Mouse (Mus musculus) ES-E14 (cell line): Measurements from ENCODE around the gene Gm17631. TPM values are rescaled to one million over a fixed set of nuclear protein-coding genes. Genes with fewer than 3 reads are reported as not detected.
"Not testable (repeated sequence)": the region's sequence is repeated elsewhere in the genome, so short reads cannot be mapped to it uniquely, and the experiment has no call there.

Source experiments
- DNase-seq: peaks from one replicate; pipeline ENCODE4 v3.0.0-alpha.2; 2013; ENCODE audit warnings: low read depth, low spot score
- H3K27ac ChIP-seq: 2 replicates; pipeline ENCODE4 v1.5.1; 2012; ENCODE audit warnings: low read depth, mild to moderate bottlenecking, low read length, moderate library complexity, mixed read lengths; ENCODE audit not compliant: poor library complexity, insufficient read depth, severe bottlenecking
- H3K36me3 ChIP-seq: 2 replicates; pipeline ENCODE4 v1.6.1; 2012; ENCODE audit warnings: mild to moderate bottlenecking, low read length, moderate library complexity, mixed read lengths; ENCODE audit not compliant: control insufficient read depth, poor library complexity, insufficient read depth, severe bottlenecking
- H3K4me1 ChIP-seq, 2 experiments: fragments of 150-350 bp in 1 of 2; sonication (generic) in 1 of 2; 2 replicates each; pipeline ENCODE4 v1.6.1; 2012; ENCODE audit warnings: low read length in 2 of 2, mild to moderate bottlenecking in 1 of 2, mixed read lengths in 1 of 2; ENCODE audit not compliant: control insufficient read depth in 2 of 2, insufficient read depth in 2 of 2, poor library complexity in 1 of 2
- H3K4me3 ChIP-seq, 2 experiments: fragments of 150-350 bp in 1 of 2; sonication (generic) in 1 of 2; 2 replicates each; pipeline ENCODE4 v1.5.1; 2012; ENCODE audit warnings: low read length in 2 of 2, low read depth in 1 of 2, mild to moderate bottlenecking in 1 of 2, mixed read lengths in 1 of 2; ENCODE audit not compliant: insufficient read depth in 1 of 2, poor library complexity in 1 of 2, severe bottlenecking in 1 of 2
- H3K9ac ChIP-seq: 2 replicates; pipeline ENCODE4 v1.6.1; 2012; ENCODE audit warnings: low read depth, mild to moderate bottlenecking, low read length, mixed read lengths; ENCODE audit not compliant: poor library complexity, insufficient read depth, severe bottlenecking
- H3K9me3 ChIP-seq: fragments of 150-350 bp; sonication (generic); 2 replicates; pipeline ENCODE4 v1.6.1; 2012; ENCODE audit warnings: low read depth, mild to moderate bottlenecking, low read length; ENCODE audit not compliant: control insufficient read depth, insufficient read depth
- CHD2 ChIP-seq: IDR thresholded peaks from 2 replicates; pipeline ENCODE4 v1.6.1; 2014; ENCODE audit warnings: mild to moderate bottlenecking, low read depth, low read length, inconsistent platforms
- HCFC1 ChIP-seq: IDR thresholded peaks from 2 replicates; pipeline ENCODE4 v1.6.1; 2012; ENCODE audit warnings: low read length, inconsistent platforms, borderline replicate concordance; ENCODE audit not compliant: insufficient read depth
- MAFK ChIP-seq: IDR thresholded peaks from 2 replicates; pipeline ENCODE4 v1.6.1; 2014; ENCODE audit warnings: mild to moderate bottlenecking, low read depth, low read length, inconsistent platforms; ENCODE audit not compliant: insufficient read depth
- ZC3H11A ChIP-seq: IDR thresholded peaks from 2 replicates; pipeline ENCODE4 v1.6.1; 2012; ENCODE audit warnings: low read depth, mild to moderate bottlenecking, inconsistent platforms, low read length, borderline replicate concordance
- ZNF384 ChIP-seq: IDR thresholded peaks from 2 replicates; pipeline ENCODE4 v1.6.1; 2012; ENCODE audit warnings: low read depth, low read length, inconsistent platforms
- in situ Hi-C, 2 experiments: fragments of 600-800 bp; cut with MboI; formaldehyde crosslinking; loops; one replicate each; pipeline ENCODE4 v1.15.1; 2025; ENCODE audit warnings: low sequenced_read_pairs in 2 of 2, inconsistent platforms in 1 of 2; ENCODE audit not compliant: unreplicated experiment in 2 of 2
- total RNA-seq: library from RNA; depleted of rRNA; stranded (reverse); fragments of 300-350 nt; gene quantifications from 2 replicates; pipeline ENCODE4 v1.2.3, GENCODE M21; 2012; rRNA removed

The Gm17631 gene
- not detected in 2 replicates for total RNA-seq

GRCm38 (mm10) chr6:129862349-129862748 lies at the start of gene Gm17631:
Gm17631 (plus strand) TSS chr6:129862649.
- in situ Hi-C loops, result loop anchor here in 1 of 2 experiments (10.0 to 25.0 kb wide), 2 partner anchors 112 to 525 kb away; partner anchors contain the start of gene Klra1
- H3K27ac ChIP-seq, result not testable (repeated sequence)

GRCm38 (mm10) chr6:129817731-129818130 lies 44.7 kb upstream of the Gm17631 start:
- in situ Hi-C loops, result no loop called here
- Histone ChIP-seq H3K4me1 (no peaks in the 10 kb centered on the region), H3K9ac (no peak overlapping the region), H3K9me3 (no peaks in the 10 kb centered on the region), H3K36me3 (no peaks in the 10 kb centered on the region), H3K4me3 (no peak overlapping the region), H3K27ac (no peak overlapping the region)
- TF ChIP-seq ZC3H11A (no peak), MAFK (no peak), HCFC1 (no peak), ZNF384 (no peak), CHD2 (no peak)
- DNase-seq, result no peak

More at GRCm38 (mm10) chr6:129862349-129862748, at the start of gene Gm17631:
- not testable (repeated sequence) for H3K4me3 ChIP-seq, H3K9me3 ChIP-seq, DNase-seq, H3K4me1 ChIP-seq, H3K9ac ChIP-seq, H3K36me3 ChIP-seq

GRCm38 (mm10) chr6:129824004-129824403 lies 38.4 kb upstream of the Gm17631 start:
- no peak overlapping the region for H3K27ac ChIP-seq
- in situ Hi-C loops, result no loop called here
- no peaks in the 10 kb centered on the region for H3K4me1 ChIP-seq
- no peaks in the 10 kb centered on the region for H3K36me3 ChIP-seq
- H3K4me3 ChIP-seq, result no peak overlapping the region
- TF ChIP-seq ZNF384 (no peak), MAFK (no peak)
- DNase-seq, result no peak
- peaks cover 5% of the 10 kb centered on the region; the same call in 1 of the 2 replicates for H3K9me3 ChIP-seq
- no peak overlapping the region for H3K9ac ChIP-seq

DNA sequence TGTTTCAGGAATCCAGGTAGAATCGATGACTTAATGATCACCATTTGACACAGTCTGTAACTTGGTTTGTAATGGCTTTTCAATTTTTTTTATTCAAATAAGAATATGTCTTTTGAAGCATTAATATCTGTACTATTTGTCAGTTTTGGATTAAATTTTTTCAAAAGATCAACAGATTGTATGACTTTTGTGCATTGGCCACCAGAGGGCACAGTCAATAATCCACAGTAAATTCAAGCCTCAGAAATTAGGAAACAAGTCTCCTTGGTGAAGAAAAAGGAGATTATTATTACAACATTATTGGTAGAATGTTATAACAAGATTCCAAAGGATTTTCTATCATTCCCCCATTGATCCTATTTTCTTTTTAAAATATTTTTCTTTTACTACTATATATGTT lies 36.9 kb upstream of the Gm17631 start:
- peaks cover 5% of the 10 kb centered on the region; the same call in 1 of the 2 replicates for H3K9me3 ChIP-seq
- no peak overlapping the region for H3K27ac ChIP-seq
- no peak overlapping the region for H3K9ac ChIP-seq
- H3K4me1 ChIP-seq, result no peaks in the 10 kb centered on the region
- TF ChIP-seq HCFC1 (no peak), ZNF384 (no peak), ZC3H11A (no peak), MAFK (no peak), CHD2 (no peak)
- no peak for DNase-seq
- H3K4me3 ChIP-seq, result no peak overlapping the region
- in situ Hi-C loops, result no loop called here
- H3K36me3 ChIP-seq, result no peaks in the 10 kb centered on the region

DNA sequence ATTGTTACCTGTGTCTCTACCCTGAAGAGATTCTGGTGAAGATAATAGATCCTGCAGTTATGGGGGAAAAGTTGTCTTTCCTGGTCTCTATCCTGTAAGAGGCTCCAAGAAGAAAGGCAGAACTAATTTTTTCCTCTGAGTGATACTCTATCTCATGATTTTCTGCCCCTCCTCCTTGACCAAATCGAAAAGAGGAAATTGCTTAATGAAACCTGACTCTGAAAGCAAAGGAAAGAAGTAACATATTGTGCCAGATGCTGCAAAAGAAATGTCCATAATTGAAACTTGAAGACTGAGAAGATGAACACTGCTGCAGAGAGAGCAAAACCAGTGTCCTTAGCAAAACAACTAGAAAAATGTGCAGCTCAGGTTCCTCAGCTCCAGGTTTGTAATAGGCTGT lies 14.1 kb downstream of the Gm17631 start, which contains the start of gene Klra17:
Gene Klra17, minus strand, starts transcription at position 124 of the 400 bp plus-strand sequence.
- in situ Hi-C loops, result loop anchor here (10.0 kb wide), 3 partner anchors 158 to 508 kb away; partner anchors contain the start of genes Klra1 (in 1 of the 2) and Klra7 (in 1 of the 2)
- Histone ChIP-seq H3K4me3 (no peak within 1 kb of the TSS), H3K27ac (no peak within 1 kb of the TSS), H3K9me3 (no peaks in the 10 kb centered on the region; the same call in 1 of the 2 replicates), H3K36me3 (no peaks in the 10 kb centered on the region), H3K4me1 (no peaks in the 10 kb centered on the region), H3K9ac (no peak within 1 kb of the TSS)
- no peak for TF ChIP-seq ZC3H11A
- no peak for TF ChIP-seq HCFC1
- TF ChIP-seq ZNF384, result no peak
- TF ChIP-seq MAFK, result no peak
- no peak for TF ChIP-seq CHD2
- DNase-seq, result no peak
